Mouse (Mus musculus) neural tube, embryonic 13.5 days (tissue): ENCODE results near the gene Sept5. TPM values are rescaled to one million over a fixed set of nuclear protein-coding genes. Genes with fewer than 3 reads are reported as not detected.

Source experiments
- polyA plus RNA-seq: library from polyadenylated mRNA; unstranded; fragments of >200 nt; fragmentation: Nextera tagmentation; extraction: Ambion mirVana; gene quantifications from 2 replicates; pipeline ENCODE4 v1.2.1, GENCODE M21; 2015

Gene Sept5
- polyA plus RNA-seq, 1 experiment from 2014 or later: 189 TPM

Other genes starting within 250 kb of the Sept5 start
- gene Txnrd2, start 203.6 kb downstream of the Sept5 start, polyA plus RNA-seq: 20.3 and 22.8 TPM in 2 replicates
- gene Comt, start 203.1 kb downstream of the Sept5 start, polyA plus RNA-seq: 86.4 and 93.2 TPM in 2 replicates
- gene Gnb1l, start 131.2 kb downstream of the Sept5 start, polyA plus RNA-seq: 13.6 and 13.9 TPM in 2 replicates
- gene Rtl10, start 131.1 kb downstream of the Sept5 start, polyA plus RNA-seq: 3.3 and 4.5 TPM in 2 replicates
- gene Tbx1, start 39.3 kb downstream of the Sept5 start, polyA plus RNA-seq: 1.5 and 2.2 TPM in 2 replicates
- 9.5 and 13.6 TPM in 2 replicates for gene Gp1bb, start 7.6 kb downstream of the Sept5 start, polyA plus RNA-seq
- gene Gm49601, start 3.5 kb downstream of the Sept5 start, polyA plus RNA-seq: 14.1 and 19.2 TPM in 2 replicates
- 91.1 and 97.1 TPM in 2 replicates for gene Cldn5, start 146.9 kb upstream of the Sept5 start, polyA plus RNA-seq
- 110 and 114 TPM in 2 replicates for gene Ufd1, start 181.8 kb upstream of the Sept5 start, polyA plus RNA-seq
- gene Cdc45, start 182.0 kb upstream of the Sept5 start, polyA plus RNA-seq: 9.6 and 11.0 TPM in 2 replicates
- 32.0 and 37.9 TPM in 2 replicates for gene 2510002D24Rik, start 206.6 kb upstream of the Sept5 start, polyA plus RNA-seq
- gene Gm28539, start 206.6 kb upstream of the Sept5 start, polyA plus RNA-seq: not detected in 2 replicates
- 79.5 and 80.2 TPM in 2 replicates for gene Mrpl40, start 246.9 kb upstream of the Sept5 start, polyA plus RNA-seq
- gene Hira, start 247.1 kb upstream of the Sept5 start, polyA plus RNA-seq: 15.5 and 17.9 TPM in 2 replicates